Mouse (Mus musculus) olfactory bulb, adult 2 months (tissue): Measurements from ENCODE around the gene Odf3.

Experiments used
- CTCF ChIP-seq: fragments of 200-500 bp; IDR thresholded peaks from 2 replicates; pipeline ENCODE4 v1.5.1; 2012; ENCODE audit warnings: low read depth, mild to moderate bottlenecking, low read length, moderate library complexity; ENCODE audit not compliant: insufficient read depth
- POLR2A ChIP-seq: fragments of 200-500 bp; IDR thresholded peaks from 2 replicates; pipeline ENCODE4 v1.6.1; 2012; ENCODE audit warnings: mild to moderate bottlenecking, low read depth, low read length, moderate library complexity; ENCODE audit not compliant: insufficient read depth

- no peak for TF ChIP-seq POLR2A
- TF ChIP-seq CTCF = no peak
Measured at GRCm38 (mm10) chr7:140882469-140882803, 34.8 kb downstream of the Odf3 start.
